Mouse (Mus musculus) CH12.LX (cell line): ENCODE results near the gene Rab1a.

ENCODE experiments used
- CTCF ChIP-seq, 2 experiments: IDR thresholded peaks in 1 of 2; conservative IDR thresholded peaks in 1 of 2; 2 replicates each; pipeline ENCODE4 v1.5.1; 2011 to 2012; ENCODE audit warnings: low read depth in 2 of 2, low read length in 2 of 2, improper control_type of control experiment in 1 of 2, inconsistent platforms in 1 of 2, mild to moderate bottlenecking in 1 of 2, moderate library complexity in 1 of 2
- ZMIZ1 ChIP-seq: IDR thresholded peaks from 2 replicates; pipeline ENCODE4 v1.6.1; 2012; ENCODE audit warnings: low read depth, mild to moderate bottlenecking, inconsistent platforms, low read length, improper control_type of control experiment

DNA sequence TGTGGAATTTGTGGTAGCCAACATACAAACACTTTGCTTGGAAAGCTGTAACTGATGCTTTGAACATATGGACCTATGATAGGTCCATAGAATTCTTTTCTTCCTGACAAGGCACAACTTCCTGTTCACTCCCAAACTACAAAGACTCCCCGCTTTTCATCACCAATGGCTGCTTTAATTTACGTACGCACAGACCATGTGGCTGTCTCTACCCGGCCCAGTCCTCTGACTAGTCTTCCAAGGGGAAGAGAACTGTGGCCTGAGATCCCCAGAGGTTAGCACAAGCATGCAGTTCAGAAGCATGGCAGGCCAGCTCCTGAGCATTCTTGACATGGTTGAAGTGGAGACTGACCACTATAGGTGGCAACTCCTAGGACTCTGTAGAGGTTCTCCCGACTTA is 27.4 kb downstream of the Rab1a start:
- no peak for TF ChIP-seq ZMIZ1
- no peak for TF ChIP-seq CTCF (conservative IDR thresholded peaks at IDR 0.05 in 1 of 2, IDR thresholded peaks at IDR 0.05 in 1 of 2; ENCODE audit: low read depth in 2 of 2, low read length in 2 of 2)
